Mouse (Mus musculus) heart, embryonic 12.5 days (tissue): ENCODE data around the gene Sf3b1. TPM values are rescaled to one million over a fixed set of nuclear protein-coding genes. Genes with fewer than 3 reads are reported as not detected.

Experiments
- ATAC-seq: fragments of 200-750 bp; cut with Nextera tagmentation; 2 replicates; pipeline ENCODE4 v1.8.0; 2017; ENCODE audit warnings: moderate TSS enrichment, moderate library complexity; ENCODE audit not compliant: insufficient number of reproducible peaks, low FRiP score
- H3K27ac ChIP-seq: fragments of 300-500 bp; sonication (generic); 2 replicates; pipeline ENCODE4 v1.5.1; 2016; ENCODE audit warnings: mild to moderate bottlenecking, moderate library complexity; ENCODE audit not compliant: poor library complexity, severe bottlenecking
- H3K27me3 ChIP-seq: fragments of 300-500 bp; sonication (generic); replicated peaks from 2 replicates; pipeline ENCODE4 v1.6.1; 2016; ENCODE audit warnings: mild to moderate bottlenecking, moderate library complexity
- H3K36me3 ChIP-seq: fragments of 300-500 bp; sonication (generic); 2 replicates; pipeline ENCODE4 v1.6.1; 2016; ENCODE audit warnings: mild to moderate bottlenecking, moderate library complexity
- H3K4me1 ChIP-seq: fragments of 300-500 bp; sonication (generic); replicated peaks from 2 replicates; pipeline ENCODE4 v1.6.1; 2016; ENCODE audit warnings: mild to moderate bottlenecking
- H3K4me2 ChIP-seq: fragments of 300-500 bp; sonication (generic); 2 replicates; pipeline ENCODE4 v1.6.1; 2016; ENCODE audit warnings: mild to moderate bottlenecking, moderate library complexity
- H3K4me3 ChIP-seq: fragments of 300-500 bp; sonication (generic); 2 replicates; pipeline ENCODE4 v1.5.1; 2016; ENCODE audit warnings: mild to moderate bottlenecking
- H3K9ac ChIP-seq: fragments of 300-500 bp; sonication (generic); 2 replicates; pipeline ENCODE4 v1.6.1; 2016; ENCODE audit warnings: mild to moderate bottlenecking, moderate library complexity
- H3K9me3 ChIP-seq: fragments of 300-500 bp; sonication (generic); replicated peaks from 2 replicates; pipeline ENCODE4 v1.6.1; 2016; ENCODE audit warnings: mild to moderate bottlenecking, moderate library complexity
- WGBS: fragments of 180-500 bp; shearing (Covaris S2); methylation state at CpG from one replicate; pipeline ENCODE4 v1.1.7; 2016; 5-methylcytosine and 5-hydroxymethylcytosine counted together
- polyA plus RNA-seq: library from polyadenylated mRNA; unstranded; fragments of >200 nt; fragmentation: Nextera tagmentation; extraction: Ambion mirVana; gene quantifications from 2 replicates; pipeline ENCODE4 v1.2.1, GENCODE M21; 2016

Gene Sf3b1
- polyA plus RNA-seq, 1 experiment from 2014 or later = 208 TPM

GRCm38 (mm10) chr1:54935466-54935865 is 91.8 kb downstream of the Sf3b1 start:
- Histone ChIP-seq H3K27ac (no peak overlapping the region), H3K36me3 (no peaks in the 10 kb centered on the region), H3K4me3 (no peak overlapping the region), H3K9ac (no peak overlapping the region), H3K9me3 (no peaks in the 10 kb centered on the region), H3K4me2 (no peak overlapping the region), H3K4me1 (peaks cover 10% of the 10 kb centered on the region), H3K27me3 (no peaks in the 10 kb centered on the region)
- 80% methylated on average over 3 of the region's 3 CpGs for WGBS
- no peak for ATAC-seq

Other genes with a start within 250 kb of the Sf3b1 start
- 11.0 and 11.7 TPM in 2 replicates for gene Ankrd44, start 101.1 kb downstream of the Sf3b1 start, polyA plus RNA-seq
- 23.1 and 25.3 TPM in 2 replicates for gene Coq10b, start 25.3 kb upstream of the Sf3b1 start, polyA plus RNA-seq
- 427 and 428 TPM in 2 replicates for gene Hspe1, start 60.7 kb upstream of the Sf3b1 start, polyA plus RNA-seq
- 562 and 569 TPM in 2 replicates for gene Hspd1, start 60.8 kb upstream of the Sf3b1 start, polyA plus RNA-seq
- 104 and 110 TPM in 2 replicates for gene Mob4, start 103.8 kb upstream of the Sf3b1 start, polyA plus RNA-seq
- gene Rftn2, start 199.3 kb upstream of the Sf3b1 start, polyA plus RNA-seq = 6.5 and 6.8 TPM in 2 replicates
- gene Mars2, start 209.7 kb upstream of the Sf3b1 start, polyA plus RNA-seq = 4.0 and 4.1 TPM in 2 replicates